Mouse (Mus musculus): Measurements from ENCODE around the gene Cnnm2.

- TF ChIP-seq EP300 (IDR thresholded peaks at IDR 0.05; ENCODE audit: low read depth in 1 of 2, low read length in 2 of 2) (no peak), CHD2 (IDR thresholded peaks at IDR 0.05; ENCODE audit: low read length) (no peak), CTCF (IDR thresholded peaks at IDR 0.05 in 2 of 3, conservative IDR thresholded peaks at IDR 0.05 in 1 of 3; ENCODE audit: control insufficient read depth in 1 of 3, insufficient read depth in 1 of 3, low read depth in 2 of 3, low read length in 3 of 3, poor library complexity in 1 of 3, severe bottlenecking in 1 of 3) (no peak), MYB (IDR thresholded peaks at IDR 0.05; ENCODE audit: low read depth, low read length) (no peak)
Observed at GRCm38 (mm10) chr19:46769759-46770158, 8.4 kb downstream of the Cnnm2 start.
